Mouse (Mus musculus): Measurements from ENCODE around the gene Rnpepl1.
A peak's percentile ranks its signal among the peaks of the same experiment; 100 is the strongest.

Gene Rnpepl1

DNA sequence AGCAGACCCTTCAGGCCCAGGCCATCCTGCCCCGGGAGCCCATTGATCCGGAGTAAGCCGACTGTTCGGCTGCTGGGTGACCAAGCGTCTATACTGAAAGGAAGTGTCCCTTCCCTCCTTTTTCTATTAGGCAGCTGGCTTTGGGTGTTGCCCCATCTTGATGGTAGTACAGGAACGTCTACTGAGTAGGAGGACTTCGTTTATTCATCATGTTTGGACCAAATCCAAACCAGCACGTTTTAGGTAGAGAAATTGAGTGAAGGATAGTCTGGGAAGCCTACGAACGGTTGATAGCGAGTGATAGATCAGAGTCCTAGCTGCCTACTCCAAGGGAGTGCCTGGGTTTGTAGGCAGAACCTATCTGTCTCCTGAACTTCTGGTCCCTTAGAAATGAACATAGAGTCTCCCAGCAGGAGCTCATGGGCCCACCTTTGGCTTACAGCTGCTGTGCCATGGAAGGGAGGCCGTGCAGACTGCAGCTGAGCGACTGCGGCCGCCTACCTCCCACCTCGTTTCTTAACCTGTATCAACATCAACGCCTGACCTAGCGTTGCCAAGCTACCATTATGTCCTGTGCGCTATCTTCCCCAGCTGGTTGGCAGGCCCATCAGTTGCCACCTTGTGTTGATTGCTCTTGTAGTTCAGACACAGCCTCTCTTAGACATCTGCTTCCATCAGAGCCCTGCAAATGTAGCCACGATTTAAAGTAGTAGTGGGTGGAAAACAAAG lies 2.8 kb upstream of the Rnpepl1 start:
- DNase-seq: no peak

DNA sequence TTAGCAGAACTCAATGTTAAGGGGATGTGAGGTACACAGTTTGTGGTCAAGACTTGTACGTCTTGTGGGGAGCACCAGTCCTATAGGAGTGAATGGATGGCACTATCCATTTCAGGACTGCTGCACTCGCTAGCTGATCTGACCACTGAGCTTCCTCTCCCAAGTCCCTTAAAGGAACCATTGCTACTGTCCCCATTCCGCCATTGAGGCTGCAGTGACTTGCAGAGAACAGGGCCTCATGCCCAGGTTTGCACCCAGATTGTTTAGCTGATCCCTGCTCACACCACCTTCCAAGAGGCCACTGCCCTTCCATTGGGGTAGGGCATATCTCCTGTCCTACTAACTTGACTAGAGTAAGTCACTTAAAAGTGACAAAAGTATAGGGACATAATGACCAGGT lies 1.9 kb upstream of the Rnpepl1 start:
- no peak for DNase-seq

DNA sequence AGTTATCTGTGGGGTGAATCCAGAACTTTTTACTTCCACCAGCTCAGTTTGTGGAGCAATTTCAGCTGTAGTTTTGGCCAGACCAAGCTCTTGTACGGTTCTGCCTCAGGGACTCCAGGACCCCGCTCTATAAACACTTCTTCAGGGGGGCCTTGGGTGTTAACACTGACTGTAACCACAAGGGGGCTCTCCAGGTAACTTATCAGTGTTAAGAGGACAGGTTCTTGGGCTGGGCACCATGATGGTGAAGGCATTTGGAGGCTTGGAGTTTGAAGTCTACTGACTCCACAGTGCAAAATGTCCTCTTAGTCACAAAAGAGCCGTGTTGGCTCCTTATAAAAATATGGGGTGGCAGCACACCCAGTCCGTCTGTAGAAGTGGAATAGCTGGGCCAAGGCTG lies 1.5 kb upstream of the Rnpepl1 start:
- DNase-seq: peak in 1 of 2 experiments; percentile 33

DNA sequence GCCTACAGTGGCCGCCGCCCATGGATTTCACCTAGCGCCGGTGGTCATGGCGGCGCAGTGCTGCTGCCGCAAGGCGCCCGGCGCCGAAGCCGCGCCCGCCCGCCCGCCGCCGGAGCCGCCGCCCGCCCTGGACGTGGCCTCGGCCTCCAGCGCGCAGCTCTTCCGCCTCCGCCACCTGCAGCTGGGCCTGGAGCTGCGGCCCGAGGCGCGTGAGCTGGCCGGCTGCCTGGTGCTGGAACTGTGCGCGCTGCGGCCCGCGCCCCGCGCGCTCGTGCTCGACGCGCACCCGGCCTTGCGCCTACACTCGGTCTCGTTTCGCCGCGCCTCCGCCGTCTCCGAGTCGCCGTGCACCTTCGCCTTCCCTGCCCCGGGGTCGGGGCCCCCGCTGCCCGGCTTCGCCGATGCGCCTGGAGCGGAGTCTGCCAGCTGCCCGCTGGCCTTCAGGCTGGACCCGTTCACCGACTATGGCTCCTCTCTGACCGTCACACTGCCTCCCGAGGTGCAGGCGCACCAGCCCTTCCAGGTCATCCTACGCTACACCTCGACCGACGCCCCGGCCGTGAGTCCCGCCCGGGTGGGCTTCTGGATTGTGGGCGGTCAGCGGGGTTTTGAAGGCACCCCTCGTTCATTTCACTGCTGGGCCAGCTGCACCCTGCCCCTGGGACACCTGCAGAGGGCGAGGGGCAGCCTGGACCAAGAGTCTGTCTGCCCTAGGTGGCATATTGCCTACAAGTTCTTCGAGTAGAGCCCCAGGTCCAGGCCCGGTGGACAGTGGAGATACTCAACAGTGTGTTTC lies 540 bp downstream of the Rnpepl1 start:
- peak; percentile 38 to 58 for DNase-seq

DNA sequence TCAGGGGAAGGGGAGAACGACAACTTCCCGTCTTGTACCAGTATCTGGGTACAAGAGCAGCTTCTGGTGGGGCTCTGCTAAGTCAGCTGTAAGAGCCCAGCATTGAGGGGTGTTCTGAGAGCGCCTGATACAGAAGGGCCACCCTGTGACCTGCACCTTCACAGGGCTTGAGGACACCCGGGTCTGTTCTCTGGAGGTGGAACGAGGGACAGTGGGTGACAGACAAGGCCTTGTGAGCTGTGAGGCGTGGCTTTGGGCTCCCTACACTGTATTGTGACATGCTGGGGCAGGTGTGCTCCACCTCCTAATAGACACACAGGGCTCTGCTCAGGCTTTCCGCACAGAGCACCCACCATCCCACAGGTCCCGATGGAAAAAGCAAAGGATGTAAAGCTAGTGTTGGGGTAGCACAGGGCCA lies 1.1 kb downstream of the Rnpepl1 start:
- no peak for DNase-seq

DNA sequence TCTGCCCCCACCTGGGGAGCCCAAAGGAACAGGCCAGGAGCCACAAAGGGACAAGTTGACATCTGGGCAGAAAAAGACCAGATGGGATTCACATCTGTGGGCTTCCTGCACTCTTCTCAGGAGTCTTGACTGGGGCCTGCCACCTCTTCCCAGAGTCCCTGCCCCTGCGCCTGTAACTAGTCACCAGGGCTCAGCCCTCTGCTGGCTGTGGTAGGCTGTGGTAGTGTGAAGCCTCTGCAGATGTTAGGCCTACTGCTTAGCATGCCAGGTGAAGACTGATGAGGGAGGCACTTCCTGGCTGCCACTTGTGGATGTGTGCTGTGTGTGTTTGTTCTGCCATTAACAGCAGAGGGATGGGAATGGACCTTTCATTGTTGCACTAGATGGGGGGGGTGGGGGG lies 1.7 kb downstream of the Rnpepl1 start:
- DNase-seq: no peak

DNA sequence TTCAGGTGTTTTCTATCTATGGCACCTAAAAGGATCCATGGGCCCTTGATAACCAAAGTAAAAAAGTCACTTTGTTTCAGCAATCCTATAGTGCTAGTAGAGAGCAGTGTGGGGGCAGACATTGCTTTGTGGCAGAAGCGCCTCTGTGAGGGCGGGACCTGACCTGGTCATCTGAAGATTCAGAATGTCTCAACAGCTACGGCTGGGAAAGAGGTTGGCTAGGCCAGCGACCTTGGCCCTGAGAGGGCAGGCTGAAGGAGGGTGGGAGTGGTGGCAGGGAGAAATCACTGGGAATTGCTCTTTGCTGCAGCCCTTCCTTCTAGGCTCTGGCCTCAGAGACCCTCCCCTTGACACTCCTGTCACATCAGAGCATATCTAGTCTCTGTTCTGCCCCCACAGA lies 3.7 kb downstream of the Rnpepl1 start:
- DNase-seq: no peak

DNA sequence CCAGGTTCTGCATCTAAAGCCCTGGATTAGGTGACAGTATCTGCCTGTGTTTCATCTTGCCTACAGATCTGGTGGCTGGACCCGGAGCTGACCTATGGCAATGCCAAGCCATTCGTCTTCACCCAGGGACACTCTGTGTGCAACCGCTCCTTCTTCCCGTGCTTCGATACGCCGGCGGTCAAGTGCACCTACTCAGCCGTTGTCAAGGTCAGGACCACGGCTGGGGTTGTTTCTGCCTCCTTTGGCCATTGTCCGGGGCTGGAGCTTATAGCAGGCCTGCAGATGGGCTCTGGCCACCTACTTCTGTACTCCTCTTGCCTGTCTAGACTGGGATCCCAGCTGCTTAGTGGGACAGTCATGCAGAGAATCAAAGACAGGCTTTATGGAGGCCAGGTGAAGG lies 4.4 kb downstream of the Rnpepl1 start:
- no peak for DNase-seq

DNA sequence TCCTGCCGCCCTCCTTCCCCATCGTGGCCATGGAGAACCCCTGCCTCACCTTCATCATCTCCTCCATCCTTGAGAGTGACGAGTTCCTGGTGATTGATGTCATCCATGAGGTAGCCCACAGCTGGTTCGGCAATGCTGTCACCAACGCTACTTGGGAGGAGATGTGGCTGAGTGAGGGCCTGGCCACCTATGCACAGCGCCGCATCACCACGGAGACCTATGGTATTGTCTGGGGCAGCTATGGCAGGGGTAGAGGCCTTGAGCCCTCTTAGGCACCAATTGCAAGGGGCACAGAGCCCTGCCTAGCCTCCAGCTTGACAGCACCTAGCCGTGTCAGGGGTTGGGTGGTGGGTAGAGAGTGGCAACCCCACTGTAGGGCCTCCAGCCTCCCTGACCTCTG lies 6.1 kb downstream of the Rnpepl1 start:
- DNase-seq: no peak

DNA sequence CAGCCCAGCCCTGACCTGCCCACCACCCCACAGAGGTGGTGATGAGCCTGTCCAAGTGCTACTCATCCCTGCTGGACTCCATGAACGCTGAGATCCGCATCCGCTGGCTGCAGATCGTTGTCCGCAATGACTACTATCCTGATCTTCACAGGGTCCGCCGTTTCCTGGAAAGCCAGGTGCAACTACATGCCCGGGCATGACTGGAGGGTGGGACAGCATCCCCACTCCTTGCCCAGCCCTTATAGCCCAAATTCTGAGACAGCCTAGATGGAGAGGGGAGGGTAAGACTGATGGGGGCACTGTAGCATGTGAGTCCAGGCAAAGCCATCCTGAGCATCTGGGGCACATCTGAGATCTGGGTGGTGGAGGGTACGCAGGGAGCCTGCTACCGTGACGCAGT lies 8.6 kb downstream of the Rnpepl1 start:
- no peak for DNase-seq

DNA sequence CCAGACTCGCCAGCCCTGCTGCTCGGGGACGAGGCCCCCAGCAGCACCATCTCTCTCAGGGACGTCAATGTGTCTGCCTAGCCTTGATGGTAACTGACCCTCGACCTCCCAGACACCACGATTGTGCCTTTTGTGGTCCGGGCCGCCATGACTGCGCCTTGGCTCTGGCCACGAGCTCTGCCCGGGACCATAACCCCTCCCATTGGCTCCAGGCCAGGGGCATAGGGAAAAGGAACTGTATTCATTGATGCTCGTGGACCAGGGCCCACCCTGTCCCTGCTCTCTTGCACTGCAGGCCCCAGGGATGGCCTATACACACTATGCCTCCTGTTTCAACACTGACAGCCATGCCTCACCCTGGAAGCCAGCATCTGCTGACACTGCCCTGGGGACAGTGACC lies 9.2 kb downstream of the Rnpepl1 start:
- no peak for DNase-seq

DNA sequence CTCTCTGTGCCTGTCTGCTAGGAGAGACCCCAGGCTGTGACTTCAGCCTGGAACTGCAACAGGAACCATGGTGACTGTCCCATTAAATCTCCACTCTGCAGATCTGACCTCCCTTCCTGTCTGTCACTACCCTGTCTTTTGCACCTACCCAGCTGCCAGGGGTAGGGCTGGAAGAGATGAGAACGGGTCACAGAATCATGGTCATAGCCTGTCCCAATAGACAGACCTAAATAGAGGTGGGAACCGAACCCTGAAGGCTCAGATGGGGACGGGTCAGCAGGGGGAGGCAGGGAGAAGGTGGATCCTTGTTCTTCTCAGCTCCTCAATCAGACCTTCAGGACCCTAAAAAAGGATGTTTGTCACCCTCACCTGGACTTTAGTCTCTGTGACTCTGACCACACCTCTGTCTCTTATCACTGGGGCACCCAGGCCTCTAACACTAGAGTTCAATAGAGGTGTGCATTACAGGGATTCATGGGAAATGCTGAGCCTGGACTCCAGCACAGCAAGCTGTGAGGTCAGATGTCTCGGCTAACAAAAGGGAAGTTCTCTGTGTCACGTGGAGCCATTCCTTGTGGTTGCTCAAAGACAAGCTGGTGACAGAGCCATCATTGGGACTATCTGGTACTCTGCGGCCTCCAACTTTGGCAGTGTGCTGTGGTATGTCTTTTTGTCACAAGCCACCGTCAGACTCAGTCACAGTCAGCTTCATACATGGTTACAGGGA lies 10.1 kb downstream of the Rnpepl1 start:
- DNase-seq: no peak

DNA sequence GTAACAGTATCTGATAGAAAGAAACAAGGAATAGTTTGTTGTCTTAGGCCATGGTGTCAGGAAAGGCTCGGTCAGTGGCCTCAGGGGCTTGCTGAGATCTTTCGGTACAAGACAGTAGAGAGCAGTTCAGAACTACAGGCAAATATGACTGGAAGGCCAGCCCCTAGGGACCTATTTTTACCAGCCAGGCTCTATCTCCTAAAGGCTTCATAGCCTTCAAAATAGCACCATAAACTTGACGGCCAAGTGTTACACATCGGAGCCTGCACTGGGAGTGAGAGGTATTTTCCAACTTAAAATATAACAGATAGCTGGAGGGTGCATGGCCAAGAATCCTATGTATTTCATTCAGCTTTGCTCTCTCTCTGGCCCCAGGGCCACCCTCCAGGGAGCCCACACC lies 10.9 kb downstream of the Rnpepl1 start:
- DNase-seq: no peak

DNA sequence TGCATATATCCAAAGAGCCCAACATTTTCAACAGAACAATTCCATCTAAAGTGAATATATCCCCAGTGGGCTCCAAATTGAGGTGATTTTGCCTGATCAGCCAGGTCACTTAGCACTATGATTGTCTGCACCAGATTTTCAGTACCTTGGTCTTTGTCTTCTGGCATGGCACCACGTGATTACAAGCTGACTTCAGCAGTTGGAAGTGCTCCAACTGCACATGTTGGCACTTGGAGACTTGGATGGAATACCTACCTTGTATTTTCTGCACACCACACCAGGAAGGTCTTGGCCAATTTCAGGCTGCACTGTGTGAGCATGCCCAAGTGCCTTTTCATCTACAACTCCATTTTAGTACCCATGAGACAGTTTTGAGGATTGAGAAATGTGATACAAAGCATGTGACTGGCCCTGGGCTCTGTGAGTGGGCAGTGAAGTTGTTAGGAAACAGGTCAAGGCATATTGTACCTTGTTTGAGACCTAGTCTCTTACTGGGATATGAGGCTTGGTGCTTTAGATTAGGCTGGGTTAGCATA lies 19.7 kb downstream of the Rnpepl1 start:
- no peak for DNase-seq

DNA sequence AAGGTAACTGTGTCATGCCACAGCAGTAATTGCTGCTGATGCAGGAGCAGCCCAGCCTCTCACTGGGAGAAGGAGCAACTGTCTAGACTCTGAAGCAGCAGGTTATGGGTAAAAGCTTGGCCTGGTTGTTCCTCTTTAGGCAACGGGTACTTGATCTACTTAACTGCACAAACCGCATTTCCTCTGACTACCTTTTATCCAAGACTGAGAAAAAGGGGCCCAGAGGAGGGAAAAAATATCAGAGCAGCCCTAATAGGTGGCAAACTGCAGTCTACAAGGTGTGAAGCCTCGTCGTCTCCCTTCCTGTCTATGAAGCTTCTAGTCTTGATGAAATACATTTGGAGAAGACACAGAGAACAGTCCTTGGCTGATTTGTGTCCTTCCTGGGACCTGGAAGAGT lies 23.0 kb downstream of the Rnpepl1 start:
- DNase-seq: peak in 1 of 2 experiments; percentile 1

DNA sequence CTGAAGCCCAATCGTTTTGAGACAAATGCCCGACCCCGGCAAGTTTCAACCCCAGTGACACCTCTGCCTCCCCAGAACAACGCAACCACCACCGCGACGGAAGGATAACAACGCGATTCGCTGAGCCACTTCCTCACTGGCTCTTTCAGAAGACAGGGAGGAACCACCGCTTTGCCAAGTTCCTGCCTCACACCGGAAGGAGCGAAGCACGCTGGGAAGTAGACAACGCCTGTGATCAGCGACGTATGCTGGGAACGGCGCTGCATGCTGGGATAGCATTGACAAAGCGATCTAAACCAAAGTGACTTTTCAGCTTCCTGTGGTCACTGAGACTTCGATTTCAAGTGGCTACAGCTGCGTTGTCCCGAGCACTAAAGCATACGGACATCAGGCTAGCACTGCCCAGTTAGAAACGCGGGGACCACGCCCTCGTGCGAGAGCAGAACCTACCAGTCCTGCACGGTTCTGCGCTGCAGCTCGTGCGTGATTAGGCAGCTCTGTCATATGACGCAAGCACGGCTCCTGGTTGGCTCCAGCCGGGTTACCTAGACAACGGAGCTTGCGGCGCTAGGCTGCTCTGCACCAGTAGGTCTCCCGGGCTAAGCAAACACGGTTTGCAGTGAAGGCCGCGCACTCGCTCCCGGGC lies 23.7 kb downstream of the Rnpepl1 start, which contains the start of gene Capn10:
Gene Capn10, plus strand, starts transcription at position 195 of the 646 bp plus-strand sequence.
- DNase-seq: peak; percentile 83 to 85

DNA sequence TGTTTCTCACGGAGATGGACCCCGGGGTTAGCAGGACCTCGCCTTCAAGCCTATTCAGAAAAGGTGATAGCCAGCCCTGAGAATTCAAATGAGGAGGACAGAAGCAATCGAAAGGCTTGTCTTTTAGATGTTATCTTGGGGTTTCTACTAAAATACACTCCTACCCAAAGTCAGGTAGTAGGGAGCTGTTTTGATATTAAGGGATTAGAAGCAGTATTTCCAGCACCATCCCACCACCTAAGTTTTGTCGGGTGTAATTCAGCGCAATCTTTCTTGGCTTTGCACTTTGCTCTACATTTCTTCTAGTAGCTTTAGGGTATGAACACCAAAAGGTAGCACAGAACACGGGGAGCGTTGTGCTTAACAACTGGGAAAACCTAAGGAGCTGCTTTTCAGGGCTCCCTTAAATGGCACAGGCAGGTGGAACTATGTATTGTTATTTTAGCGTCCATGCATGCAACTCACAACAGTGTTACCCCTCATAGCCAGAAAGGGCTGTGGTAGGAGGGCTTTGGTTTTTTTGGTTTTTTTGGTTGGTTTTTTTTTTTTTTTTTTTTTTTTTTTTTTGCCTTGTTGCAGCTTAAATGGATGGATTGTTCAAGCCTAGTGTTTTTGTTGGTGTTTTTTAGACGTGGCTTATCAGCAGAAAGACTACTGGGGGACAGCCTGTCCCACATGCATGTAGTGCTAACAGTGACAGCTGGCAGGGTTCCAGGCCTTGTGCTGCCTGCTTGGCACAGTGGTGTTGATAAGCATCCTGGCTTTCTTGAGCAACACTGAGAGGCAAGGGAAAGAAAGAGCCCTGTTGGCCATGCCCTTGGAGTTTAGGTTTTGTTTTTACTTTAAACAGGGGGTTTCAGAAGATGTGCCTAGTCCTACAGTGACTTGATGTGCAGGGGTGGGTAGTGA lies 24.7 kb downstream of the Rnpepl1 start:
- no peak for DNase-seq

DNA sequence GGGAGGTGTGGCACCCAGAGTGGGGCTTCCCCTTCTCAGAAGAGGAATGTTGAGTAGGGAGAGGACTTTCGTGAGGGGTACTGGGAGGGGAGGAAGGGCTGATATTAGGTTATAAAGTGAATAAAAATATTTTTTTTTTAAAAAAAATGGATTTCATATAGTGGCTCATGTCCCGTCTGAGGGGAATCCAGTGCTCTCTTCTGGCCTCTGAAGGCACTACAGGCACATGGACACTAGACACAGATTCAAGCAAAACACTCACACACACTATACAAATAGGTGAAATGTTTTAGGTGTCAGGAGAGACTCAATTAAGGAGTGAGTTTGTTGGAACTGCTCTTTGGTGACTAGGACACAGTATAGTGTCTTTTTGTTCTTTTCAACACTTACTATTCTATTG lies 25.4 kb downstream of the Rnpepl1 start:
- DNase-seq: no peak

DNA sequence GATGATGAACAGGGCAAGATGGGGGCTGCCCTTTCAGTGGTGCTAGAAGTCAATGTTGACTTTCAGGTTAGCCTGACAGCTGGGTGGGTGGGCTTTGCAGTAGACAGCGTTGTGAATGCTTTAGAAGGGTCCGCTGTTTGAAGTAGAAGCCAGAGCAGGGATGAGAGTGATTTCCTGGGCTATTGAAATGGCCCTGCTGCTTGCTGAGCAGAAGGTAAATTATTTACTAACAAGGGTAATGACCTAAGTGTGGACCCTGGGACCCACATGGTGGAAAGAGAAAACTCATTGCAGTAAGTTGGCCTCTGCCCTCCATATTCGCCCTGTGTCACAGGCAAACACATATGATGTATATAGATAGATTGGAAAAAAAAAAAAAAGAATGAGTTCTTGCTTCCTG lies 25.9 kb downstream of the Rnpepl1 start:
- no peak for DNase-seq

DNA sequence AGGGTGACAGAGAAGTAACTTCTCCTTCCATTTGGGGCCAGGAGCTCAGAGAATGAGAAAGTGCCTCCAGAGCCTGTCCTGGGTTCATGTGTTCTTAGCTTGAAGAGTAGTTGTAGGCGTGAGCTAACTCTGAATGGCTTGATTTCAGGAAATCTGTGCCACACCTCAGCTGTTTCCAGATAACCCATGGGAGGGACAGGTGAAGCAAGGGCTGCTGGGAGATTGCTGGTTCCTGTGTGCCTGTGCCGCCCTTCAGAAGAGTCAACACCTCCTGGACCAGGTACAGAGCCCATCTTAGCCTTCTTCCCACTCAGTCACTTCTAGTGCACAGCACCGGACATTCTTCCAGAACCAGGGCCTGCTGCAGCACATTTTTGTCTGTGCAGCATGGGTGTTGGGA lies 27.2 kb downstream of the Rnpepl1 start:
- DNase-seq: no peak

DNA sequence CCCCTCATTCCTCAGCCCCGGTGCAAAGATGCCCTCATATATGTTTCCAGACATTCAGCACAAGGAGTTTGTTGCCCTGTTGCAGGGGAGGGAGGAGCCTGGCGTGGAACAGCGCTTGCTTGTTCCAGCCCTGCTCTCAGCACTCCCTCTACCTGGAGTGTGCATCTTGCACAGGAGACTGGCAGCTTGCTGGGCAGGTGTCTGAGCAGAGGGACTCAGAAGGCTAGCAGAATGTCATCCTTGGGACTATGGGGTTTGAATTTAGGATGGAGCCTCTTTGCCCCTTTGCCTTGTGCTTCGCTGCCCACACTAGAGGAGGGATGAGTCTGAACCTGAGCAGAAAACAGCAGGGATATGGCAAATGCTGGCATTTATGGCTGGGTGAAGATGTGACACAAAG lies 29.2 kb downstream of the Rnpepl1 start:
- DNase-seq: no peak
